ENCODE assay signal across 9 mouse cellular contexts in genomic region chr16:76432304-76432703, GRCm38 (mm10). TPM values are rescaled to one million over a fixed set of nuclear protein-coding genes. Genes with fewer than 3 reads are reported as not detected.
A peak's percentile ranks its signal among the peaks of the same experiment; 100 is the strongest.
DNase-seq lines count a peak whose midpoint lies in the region; ATAC-seq lines count a peak whose summit lies in the region.
"Had no signal": no experiment of that assay in that cellular context is flagged by ENCODE, and none has a peak within 500 bp of the region (broad histone marks: within the 10 kb centered on the region; RNA-seq: fewer than 3 reads in every experiment).

No protein-coding gene starts in this region.

- WGBS in heart, embryonic 10.5 days = 73% methylated on average over 9 of the region's 9 CpGs

- intact Hi-C loops in heart, postnatal 14 days (cut with DNase I) = no loop called here

- H3K27ac ChIP-seq in heart, embryonic 10.5 days = no peak overlapping the region

- H3K9me3 ChIP-seq in heart, embryonic 10.5 days = no peaks in the 10 kb centered on the region

- no peak for ATAC-seq in monocyte, adult 5-6 weeks (replicated peaks; ENCODE audit: insufficient number of reproducible peaks, low FRiP score, low TSS enrichment, poor library complexity, severe bottlenecking)

- no peaks in the 10 kb centered on the region for H3K36me3 ChIP-seq in heart, embryonic 10.5 days

- no peak overlapping the region for H3K4me3 ChIP-seq in heart, embryonic 10.5 days

- no peaks in the 10 kb centered on the region for H3K27me3 ChIP-seq in heart, embryonic 10.5 days (ENCODE audit: insufficient read depth, poor library complexity, severe bottlenecking)
- H3K27me3 ChIP-seq: CH12.LX had no signal

- no peaks in the 10 kb centered on the region for H3K4me1 ChIP-seq in heart, embryonic 10.5 days

- DNase-seq in heart, adult 18-20 months = peak; percentile 83 to 88
- no peak for DNase-seq in heart, embryonic 10.5 days (ENCODE audit: low spot score)
- DNase-seq in R1 (ENCODE audit: low read depth, low spot score) (peak; percentile 6), liver (no peak)
- peak; percentile 86 to 90 for DNase-seq in cerebellum, postnatal 10 days
- peak; percentile 72 to 74 for DNase-seq in heart, postnatal 14 days
- peak; percentile 25 to 34 for DNase-seq in lung, postnatal 4 days

RNA-seq across cellular contexts. Expression of gene Nrip1, which starts 58.7 kb away (rescaled TPM):
- total RNA-seq in heart, adult 18-20 months (2021) = 10 to 100 TPM; 18.3 to 19.8 TPM
- 22.3 and 31.2 TPM in 2 replicates for polyA plus RNA-seq in heart, embryonic 10.5 days (2016; fragmentation: Nextera tagmentation; extraction: Ambion mirVana)
- total RNA-seq in heart, postnatal 14 days (2021) = 10 to 100 TPM; 28.7 to 29.2 TPM
- 27.9 to 36.9 TPM (median 29.3 TPM) in 3 replicates for total RNA-seq in monocyte, adult 5-6 weeks (2017)
- total RNA-seq: CH12.LX had no signal

Comparison
In these comparisons a context has a peak if more than half of its experiments do, and no peak if none do; other contexts are left out.
1. DNase-seq: peak in heart, adult 18-20 months (2 of 2), R1 (single experiment), cerebellum, postnatal 10 days (2 of 2), heart, postnatal 14 days (2 of 2) and lung, postnatal 4 days (2 of 2); none in heart, embryonic 10.5 days (single experiment) and liver (single experiment).